Mouse (Mus musculus) layer of hippocampus, postnatal 14 days (tissue): ENCODE results near the gene Amz2. TPM values are rescaled to one million over a fixed set of nuclear protein-coding genes. Genes with fewer than 3 reads are reported as not detected.

Source experiments
- DNase-seq, 2 experiments: peaks; one replicate each; pipeline ENCODE4 v3.0.0; 2021 to 2022; ENCODE audit warnings: low spot score in 2 of 2, mixed read lengths in 1 of 2
- long read RNA-seq, 2 experiments: library from polyadenylated mRNA; stranded (forward); transcript quantifications; one replicate each; pipeline ENCODE4 v2.0.0; 2021
- total RNA-seq, 2 experiments: library from RNA; stranded (reverse); gene quantifications; 2 replicates each; pipeline ENCODE4 v1.2.3; 2021

Amz2 gene
- total RNA-seq: 10 to 100 TPM; 70.6 to 75.2 TPM
- long read RNA-seq, experiment 1, transcript Amz2-202 (9 exons, 2,816 nt): major isoform, 5 of 12 reads
- long read RNA-seq, experiment 1, partial matches to known transcripts: 0 of 12 reads
- long read RNA-seq, experiment 1, other reads (novel, unspliced or antisense): 7 of 12 reads
- long read RNA-seq, experiment 2, transcript Amz2-202 (9 exons, 2,816 nt): major isoform, 7 of 21 reads
- long read RNA-seq, experiment 2, partial matches to known transcripts: 4 of 21 reads
- long read RNA-seq, experiment 2, other reads (novel, unspliced or antisense): 5 of 21 reads

DNA sequence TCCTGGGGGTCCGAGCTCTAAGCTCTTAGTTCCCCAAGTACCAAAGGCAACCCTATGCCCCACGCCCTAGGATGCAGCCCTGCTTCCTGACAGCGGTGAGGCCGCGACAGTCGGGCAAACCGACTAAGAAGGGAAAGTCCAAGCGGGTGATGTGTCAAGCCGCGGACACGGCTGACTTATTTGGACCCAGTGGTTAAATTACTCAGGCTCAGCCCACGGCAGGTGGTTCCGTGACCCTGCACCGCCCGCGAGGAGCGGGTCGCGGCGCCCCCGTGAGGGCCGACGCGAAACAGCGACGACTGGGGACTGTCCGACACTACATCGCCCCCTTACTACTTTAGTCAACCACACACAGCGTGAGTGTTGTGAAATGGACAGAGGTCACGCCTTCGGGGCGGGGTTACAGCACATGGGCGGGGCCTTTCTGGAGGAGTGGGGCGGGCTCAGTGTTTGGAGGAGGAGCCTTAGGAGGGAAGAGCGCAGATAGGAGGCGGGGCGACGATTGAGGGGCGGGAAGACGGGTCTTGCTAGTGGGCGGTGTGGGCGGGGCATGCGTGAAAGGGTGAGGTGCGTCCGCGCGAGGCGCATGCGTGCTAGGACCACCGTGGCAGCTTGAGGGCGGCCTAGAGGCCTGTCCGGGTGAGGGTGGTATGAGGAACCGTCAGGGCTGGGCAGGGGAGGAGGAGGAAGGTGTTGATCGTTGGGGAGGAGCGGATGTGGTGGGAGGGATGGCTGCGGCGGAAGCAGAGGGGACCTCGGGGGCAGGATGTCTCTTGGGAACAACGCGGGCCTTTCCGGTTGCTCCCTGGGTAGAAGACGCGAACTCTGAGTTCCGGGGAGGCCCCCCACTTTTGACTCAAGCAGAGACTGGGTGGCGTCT, at the start of gene Amz2:
Amz2 (plus strand) TSS at position 555 of the 880 bp plus-strand sequence.
- peak; percentile 97 to 99 for DNase-seq

DNA sequence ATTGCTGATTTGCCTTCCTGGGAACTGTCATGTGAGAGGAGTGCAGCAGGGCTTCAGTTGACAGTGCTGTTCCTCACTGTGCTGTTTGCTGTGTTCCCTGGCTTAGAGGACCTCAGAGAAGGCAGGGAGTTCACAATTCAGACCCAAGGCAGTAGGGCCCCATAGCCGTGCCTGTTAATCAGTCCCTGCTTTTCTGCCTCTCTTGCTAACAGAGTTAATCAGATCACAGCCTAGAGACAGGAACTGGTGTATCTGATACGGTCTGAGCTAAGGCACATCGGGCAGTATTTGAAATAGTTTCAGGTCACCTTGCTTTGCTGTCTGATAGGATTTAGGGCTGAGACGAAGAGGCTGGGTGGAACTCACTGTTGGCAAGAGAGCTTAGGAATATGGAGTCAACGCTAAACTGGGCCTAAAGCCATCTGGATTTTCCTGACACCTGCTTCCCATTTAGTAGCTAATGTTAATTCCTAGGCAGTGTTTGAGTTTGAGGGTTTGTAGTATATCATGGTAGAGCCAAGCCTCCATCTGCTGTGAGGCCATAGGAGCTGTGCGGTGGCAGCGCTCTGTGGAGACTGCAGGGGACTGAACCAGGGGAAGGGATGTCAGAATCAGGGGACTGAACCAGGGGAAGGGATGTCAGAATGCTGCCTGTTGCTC, 49.1 kb upstream of the Amz2 start:
- no peak for DNase-seq

DNA sequence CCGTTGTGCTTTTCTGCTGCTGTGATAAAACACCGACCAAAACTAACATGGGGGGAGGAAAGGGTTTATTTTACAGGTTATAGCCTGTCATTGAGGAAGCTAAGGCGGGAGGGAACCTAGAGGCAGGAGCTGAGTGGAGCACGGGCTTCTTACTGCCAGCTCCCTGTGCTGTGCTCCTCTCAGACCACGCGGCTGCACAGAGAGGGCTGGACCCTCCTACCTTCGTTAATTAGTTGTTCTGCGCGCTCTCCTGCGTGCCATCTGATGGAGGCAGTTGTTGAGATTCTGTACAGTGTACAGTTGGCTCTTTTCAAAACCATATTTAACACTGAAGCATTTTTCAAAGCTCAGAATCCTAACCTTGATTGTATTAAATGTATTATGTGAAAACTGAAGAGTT, 48.3 kb upstream of the Amz2 start:
- no peak for DNase-seq

DNA sequence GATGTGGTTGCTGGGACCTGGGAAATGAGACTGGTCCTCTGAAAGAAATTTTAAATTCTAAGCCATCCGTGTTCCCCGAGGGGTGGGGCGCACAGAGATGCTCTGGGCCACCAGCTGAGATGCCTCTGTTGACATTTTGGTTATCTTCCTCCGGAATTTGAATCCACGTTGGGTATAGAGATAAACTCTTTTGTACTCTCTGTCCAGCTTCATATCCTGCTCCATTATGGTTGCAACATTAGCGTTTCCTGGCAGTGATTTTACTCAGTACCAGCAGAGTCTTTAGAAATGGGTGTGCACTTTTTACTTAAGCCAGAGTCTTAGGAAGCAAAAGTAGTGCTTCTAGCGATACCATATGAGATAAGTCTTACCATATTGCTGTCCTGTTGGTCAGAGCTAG, 47.7 kb upstream of the Amz2 start:
- no peak for DNase-seq

DNA sequence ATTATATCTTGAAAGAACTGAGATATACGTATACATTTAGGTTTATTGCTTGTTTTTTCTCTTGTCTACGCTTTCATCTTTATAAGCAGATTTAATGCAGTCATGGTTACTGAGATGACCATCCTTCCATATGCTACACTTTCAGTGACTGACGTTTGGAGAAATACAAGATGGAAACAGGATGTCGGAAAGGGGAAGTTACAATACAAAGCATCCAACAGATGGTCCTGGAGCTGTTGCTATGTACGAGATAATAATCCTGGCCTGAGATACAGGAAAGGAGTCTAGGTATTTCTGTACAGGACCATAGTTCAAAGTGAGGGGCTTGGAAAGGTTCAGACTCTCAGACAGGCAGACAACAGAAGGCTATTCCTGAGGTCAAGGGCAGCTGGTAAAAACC, 45.1 kb upstream of the Amz2 start:
- no peak for DNase-seq

DNA sequence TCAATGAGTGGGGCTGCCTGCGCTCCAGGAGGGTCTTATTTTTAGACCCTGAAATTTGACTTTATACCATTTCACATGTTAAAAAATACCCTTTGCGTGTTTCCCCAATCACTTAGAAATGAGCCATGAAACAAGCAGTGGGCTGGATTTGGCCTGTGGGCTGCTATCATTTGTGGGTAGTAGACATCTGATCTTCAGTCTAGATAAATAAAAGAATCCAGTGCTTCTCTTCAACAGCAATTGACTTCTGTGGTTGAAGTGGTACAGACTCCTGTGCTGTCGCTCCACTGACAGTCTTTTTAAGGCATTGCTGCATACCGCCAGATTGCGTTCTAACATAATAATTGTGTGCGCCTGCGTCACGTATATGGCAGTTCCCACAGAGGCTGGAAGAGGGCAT, 40.5 kb upstream of the Amz2 start:
- no peak for DNase-seq

DNA sequence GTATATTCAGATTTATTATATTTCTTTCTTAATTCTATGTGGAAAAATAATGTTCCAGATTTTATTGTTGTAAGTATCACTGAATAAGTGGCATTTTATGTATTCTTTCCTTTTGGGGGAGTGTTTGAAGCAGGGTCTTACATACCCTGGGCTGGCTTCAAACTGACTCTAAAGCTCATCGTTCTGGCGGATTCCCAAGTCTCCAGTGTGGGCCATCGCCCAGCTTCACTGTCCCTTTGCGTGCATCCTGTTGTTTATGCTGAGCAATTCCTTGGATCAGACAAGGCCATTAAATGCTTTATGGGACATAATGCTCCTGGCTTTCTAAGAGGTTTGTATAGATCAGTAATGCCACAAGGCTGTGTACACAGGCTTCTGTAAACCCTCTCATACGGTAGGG, 36.7 kb upstream of the Amz2 start:
- DNase-seq: no peak

DNA sequence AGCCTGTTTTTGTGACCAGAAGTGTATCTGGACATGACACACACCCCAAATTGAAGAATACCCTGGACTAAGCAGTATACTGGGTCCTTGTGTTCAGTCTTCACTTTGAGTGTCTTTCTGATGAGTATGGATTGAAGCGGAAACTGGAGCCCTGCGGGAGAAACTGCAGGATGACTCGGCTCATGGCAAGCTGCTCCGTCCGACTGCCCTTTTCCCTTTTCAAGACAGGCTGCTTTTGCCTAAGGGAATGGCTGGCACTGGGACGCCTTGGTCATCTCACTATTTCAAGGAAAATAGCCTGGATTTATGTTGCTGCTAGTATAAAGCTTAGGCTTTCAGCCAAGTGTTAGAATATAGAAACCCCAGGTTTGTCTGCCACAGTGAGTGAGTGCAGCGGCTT, 34.5 kb upstream of the Amz2 start:
- DNase-seq: no peak

DNA sequence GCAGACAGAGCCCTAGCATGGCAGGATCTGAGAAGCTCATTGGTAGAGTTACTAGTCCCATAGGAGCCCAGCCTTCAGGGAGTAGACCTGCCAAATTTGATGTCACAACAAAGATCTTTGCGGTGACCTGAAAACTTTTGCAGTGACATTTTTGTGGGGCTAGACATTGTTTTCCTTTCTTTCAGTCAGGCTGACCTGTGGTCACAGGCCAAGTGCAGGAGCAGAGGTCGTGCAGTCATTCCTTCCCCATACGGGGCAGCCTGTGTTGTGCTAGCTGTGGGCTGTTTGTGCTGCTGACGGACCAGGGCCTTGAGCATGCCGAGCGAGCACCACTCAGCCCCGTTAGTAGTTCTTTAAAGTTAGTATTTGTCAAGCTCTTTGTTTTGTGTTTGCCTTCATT, 34.0 kb upstream of the Amz2 start:
- DNase-seq: no peak

DNA sequence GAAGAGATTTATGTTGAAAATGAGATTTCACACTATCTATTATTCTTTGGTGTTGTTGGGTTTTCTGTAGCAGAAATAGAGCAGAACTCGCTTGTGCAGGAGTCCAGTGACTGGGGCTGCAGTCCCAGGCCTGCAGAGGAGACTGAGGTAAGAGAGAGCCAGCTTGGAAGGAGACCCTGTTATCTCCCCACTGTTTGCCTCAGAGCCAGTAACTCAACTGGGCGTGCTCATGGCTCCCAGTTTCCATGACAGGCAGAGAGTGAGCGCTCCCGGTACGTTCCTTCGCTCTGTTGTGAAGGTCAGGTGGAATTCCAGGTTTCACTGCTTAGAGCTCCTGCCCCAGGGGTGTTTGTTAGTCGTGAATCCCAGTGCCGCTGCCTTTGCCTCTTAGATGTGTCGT, 33.1 kb upstream of the Amz2 start:
- DNase-seq: no peak

DNA sequence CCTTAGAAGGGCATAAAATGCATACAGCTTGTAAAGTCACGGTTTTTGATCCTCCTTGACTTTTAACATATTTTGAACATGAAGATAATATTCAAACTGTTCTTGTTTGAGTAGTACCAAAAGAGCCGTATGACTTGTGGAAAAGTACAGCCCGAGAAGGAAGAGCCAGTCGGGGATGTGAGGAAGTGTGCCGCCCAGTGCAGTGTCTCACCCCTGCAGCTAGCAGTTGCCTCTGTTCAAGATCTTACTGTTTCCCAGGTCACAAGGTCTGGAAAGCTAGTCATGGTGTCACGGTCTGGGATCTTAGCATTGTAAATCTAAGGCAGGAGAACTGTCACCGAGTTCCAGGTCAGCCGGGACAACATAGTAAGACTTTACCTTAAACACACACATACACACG, 31.0 kb upstream of the Amz2 start:
- DNase-seq: no peak

DNA sequence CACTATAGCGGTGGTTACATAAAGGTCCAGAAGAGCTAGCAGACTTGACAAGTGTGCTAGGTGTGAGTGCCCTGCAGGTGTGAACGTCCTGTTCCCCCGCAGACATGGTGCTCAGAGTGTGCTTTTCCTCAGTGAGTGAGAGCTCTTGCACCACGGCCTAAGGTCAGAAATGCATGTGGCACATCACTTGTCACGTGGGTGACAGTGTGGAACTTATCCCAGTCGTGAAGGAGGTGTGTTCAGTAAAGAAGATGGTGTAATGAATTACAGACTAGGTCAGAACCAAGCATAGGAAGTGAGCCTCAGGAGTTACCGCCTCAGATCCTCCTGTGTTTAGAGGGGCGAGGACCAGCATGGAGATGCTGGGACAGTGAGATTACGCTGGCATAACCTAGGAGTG, 30.5 kb upstream of the Amz2 start:
- DNase-seq: no peak

DNA sequence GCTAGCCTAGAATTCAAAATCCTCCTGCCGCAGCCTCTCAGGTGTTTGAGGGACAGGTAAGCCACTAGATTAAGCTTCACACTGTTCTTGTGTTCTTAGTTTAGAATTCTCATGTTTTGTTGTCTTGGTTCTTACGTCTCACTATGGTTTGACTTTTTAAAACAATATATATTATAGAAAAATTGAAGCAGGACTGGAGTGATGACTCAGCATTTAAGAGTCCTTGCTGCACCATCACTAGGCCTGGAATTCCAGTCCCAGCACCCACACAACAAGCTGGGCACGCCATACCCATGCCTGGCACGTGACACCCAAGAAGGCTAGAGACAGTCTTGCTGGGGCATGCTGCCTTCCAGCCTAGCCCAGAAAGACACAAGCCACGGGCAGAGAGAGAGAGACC, 19.3 kb upstream of the Amz2 start:
- DNase-seq: no peak

DNA sequence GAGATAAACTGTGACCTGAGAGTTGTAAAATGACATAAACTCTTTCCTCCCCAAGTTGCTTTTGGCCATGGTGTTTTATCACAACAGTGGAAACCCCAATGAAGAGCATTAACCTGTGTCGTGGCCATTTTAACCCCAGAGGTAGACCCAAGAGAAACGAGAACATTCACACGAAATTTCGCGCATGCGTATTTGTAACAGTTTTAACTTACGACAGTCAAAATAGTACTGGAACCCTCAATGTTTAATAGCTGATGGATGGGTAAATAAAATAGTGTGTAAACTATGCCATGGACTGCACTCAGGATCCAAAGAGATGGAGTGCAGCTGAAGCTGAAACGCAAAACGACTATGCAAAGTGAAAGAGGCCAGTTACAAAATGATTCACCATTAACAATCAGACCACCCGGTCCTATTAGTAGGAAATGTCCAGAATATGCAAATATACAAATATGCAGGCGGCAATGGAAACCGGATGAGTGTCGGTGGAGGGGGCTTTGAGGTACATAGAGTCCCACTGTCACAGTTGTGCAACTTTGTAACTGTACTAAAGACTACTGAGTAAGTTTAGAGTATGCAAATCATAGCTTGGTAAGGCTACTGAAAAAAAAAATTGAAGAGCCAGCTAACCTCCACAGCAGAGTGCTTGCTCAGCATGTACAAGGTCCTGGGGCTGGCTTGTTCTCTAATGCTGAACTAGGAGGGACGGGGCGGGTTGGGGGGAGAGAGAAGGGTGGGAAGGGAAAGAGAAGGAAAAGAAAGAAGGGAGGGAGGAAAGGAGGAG, 15.4 kb upstream of the Amz2 start:
- DNase-seq: no peak

DNA sequence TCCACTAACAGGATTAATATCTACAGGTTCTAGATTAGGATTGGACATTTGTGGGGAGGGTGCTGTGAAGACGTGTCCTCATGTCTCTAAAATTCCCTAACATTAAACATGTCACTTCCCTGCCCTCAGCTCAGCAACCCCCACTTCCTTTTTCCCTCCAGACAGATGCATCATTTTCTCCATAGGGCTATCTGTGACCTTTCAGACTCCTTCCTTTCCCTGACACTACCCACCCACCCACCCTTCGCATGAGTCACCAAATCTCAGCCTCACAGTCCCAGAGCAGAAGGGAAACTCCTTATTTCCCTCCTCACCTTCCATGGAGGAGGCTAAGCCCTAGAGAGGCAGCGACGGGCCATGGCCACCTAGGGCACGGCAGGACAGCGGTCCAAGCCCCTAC, 12.1 kb upstream of the Amz2 start, which contains the start of gene 9930022D16Rik:
9930022D16Rik (plus strand) TSS at position 301 of the 400 bp plus-strand sequence.
- no peak for DNase-seq

DNA sequence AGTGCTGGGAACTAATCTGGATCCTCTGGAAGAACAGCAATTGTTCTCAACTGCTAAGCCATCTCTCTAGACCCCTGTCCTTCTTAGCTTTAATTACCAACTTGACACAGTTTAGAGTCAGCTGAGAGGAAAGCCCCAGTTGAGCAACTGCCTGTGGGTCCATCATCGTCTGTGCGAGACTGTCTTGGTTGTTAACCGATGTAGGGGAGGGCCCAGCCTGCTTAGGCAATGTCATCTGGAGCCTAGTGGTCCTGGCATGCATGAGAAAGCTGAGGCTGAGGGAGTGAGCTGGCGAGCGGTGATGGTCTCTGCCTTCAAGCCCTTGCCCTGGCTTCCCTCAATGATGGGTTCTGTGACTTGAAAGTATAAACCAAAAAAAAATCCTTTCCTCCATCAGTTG, 10.9 kb upstream of the Amz2 start:
- DNase-seq: no peak

DNA sequence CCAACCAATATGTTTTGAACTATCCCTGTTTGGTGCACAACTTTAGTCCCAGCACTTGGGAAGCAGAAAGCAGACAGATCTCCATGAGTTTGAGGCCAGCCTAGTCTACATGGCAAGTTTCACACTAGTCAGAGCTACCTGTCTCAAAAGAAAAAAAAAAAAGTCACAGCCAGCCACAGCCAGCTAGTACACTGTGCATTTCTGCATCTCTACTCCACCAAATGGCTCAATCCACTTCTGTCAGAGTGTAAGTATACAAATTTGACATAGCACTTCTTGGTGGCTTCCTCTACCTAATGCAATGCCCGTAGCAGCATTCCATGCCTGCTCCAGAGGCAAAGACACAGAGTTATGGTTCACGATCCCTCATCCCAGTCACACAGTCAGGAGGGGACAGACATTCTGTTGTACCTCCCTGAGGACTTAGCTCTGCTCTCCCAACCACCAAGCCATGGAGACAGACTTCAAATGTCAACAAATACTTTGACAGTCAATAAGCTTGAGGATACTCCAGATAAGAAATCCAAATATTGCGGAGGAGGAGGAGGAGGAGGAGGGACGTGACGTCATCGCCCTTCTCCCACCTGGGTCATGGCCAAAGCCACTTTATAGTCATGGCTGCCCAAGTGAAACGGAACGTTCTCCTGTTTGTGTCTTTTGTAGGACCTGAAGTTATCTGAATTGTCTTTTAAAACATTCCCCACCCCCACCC, 8.9 kb upstream of the Amz2 start:
- DNase-seq: no peak

DNA sequence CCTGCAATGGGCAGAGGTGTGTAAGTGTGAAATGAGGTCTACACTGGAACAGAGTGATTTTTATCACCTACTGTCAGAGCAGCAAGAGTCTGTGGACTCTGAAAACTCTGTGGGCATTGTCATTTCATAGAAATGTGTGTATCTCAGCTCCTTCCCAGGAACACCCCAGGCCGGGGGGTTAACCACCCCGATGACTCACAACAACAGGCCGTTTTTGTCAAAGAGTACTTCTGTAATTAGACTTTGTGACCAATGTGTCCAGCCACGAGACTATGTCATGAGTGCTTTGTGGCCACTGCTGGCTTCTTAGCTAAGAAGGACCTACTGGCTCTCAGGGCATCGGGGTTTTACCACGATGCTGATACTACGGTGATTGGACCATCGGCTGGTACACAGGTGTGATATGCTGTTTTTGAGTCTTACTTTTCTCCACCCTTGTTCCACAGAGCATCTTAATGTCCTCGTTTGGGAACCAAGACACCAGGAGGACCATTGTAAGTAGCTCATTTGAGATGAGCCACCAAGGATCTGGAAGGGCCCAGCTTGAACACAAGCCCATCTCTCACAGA, 8.2 kb upstream of the Amz2 start:
- no peak for DNase-seq

DNA sequence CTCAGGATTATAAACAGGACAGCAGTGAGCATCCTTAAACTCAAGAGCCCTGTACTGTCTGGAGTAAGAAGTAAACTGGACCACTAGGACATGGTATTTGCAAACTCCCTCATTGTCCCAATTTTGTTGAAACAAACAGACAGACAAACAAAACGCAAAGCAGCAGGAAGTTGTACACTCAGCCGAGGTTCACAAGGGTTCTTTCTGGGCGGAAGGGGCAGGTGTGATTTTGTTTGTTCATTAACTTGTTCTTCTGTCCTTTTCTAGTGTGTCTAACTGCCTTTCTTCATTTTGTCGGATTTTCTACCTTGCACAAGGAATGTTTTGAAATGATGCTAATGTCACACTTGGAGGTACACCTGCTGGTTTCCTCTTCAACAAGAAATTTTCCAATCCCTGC, 6.3 kb upstream of the Amz2 start:
- DNase-seq: no peak

DNA sequence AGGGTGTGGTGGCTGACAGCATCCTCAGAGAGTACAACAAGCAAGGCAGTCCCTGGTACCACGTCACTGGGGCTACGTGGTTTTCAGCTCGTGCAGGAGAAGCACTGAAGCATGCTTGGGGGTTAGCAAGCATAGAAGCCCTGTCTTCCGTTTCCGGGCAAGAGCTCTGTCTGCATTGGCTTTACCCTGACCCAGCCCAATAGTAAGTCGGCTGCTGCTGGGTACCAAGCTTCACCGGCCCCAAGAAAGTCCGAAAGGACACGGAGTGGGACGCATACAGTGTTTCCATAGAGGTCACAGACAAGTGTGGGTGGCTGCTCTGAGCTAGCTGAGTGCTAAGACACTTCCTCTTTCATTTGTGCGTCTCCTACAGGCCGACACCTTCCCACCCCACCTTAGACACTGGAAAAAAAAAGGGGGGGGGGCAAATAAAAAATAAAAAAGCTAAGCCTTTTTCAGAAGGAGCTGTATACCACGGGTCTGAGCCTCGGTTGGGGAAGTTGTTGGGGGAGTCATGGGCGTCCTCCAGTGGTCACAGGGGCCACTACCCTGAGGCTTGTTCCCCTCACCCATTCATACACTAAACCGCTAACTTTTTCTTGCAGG, 5.7 kb upstream of the Amz2 start:
- DNase-seq: no peak
